Comparison of ENCODE assay signal across 14 mouse cellular contexts in genomic region chr17:8447676-8448192, GRCm38 (mm10). TPM values are rescaled to one million over a fixed set of nuclear protein-coding genes. Genes with fewer than 3 reads are reported as not detected.
A peak's percentile ranks its signal among the peaks of the same experiment; 100 is the strongest.
DNase-seq lines count a peak whose midpoint lies in the region; ATAC-seq lines count a peak whose summit lies in the region.
"Had no signal": no experiment of that assay in that cellular context is flagged by ENCODE, and none has a peak within 500 bp of the region (broad histone marks: within the 10 kb centered on the region; RNA-seq: fewer than 3 reads in every experiment).

No protein-coding gene starts in this region.

- no peak for ATAC-seq in neural tube, embryonic 15.5 days (ENCODE audit: low FRiP score)
- no peak for ATAC-seq in kidney, embryonic 16.5 days (ENCODE audit: low FRiP score, low TSS enrichment)
- ATAC-seq: intestine, embryonic 16.5 days; midbrain, embryonic 15.5 days had no signal

- H3K4me2 ChIP-seq in neural tube, embryonic 15.5 days: no peak overlapping the region
- H3K4me2 ChIP-seq in kidney, embryonic 16.5 days (replicated peaks; ENCODE audit: low read depth, low read length): 0 out of 2 replicates have a peak overlapping the region, but pooled peaks have one; percentile 5
- H3K4me2 ChIP-seq: heart, embryonic 15.5 days; liver, embryonic 11.5 days; lung, embryonic 14.5 days; midbrain, embryonic 15.5 days had no signal

- no peaks in the 10 kb centered on the region for H3K27me3 ChIP-seq in neural tube, embryonic 15.5 days (replicated peaks)
- H3K27me3 ChIP-seq in kidney, embryonic 16.5 days (ENCODE audit: insufficient read depth, low read length): no peaks in the 10 kb centered on the region; the same call in 1 of the 2 replicates
- H3K27me3 ChIP-seq: midbrain, embryonic 15.5 days had no signal

- no peaks in the 10 kb centered on the region for H3K4me1 ChIP-seq in neural tube, embryonic 15.5 days
- H3K4me1 ChIP-seq in kidney, embryonic 16.5 days (ENCODE audit: insufficient read depth, low read length): 0 out of 2 replicates have a peak, but pooled peaks cover 4% of the 10 kb centered on the region
- H3K4me1 ChIP-seq: heart, embryonic 15.5 days; midbrain, embryonic 15.5 days had no signal

- H3K9me3 ChIP-seq in neural tube, embryonic 15.5 days (replicated peaks): no peaks in the 10 kb centered on the region
- no peaks in the 10 kb centered on the region for H3K9me3 ChIP-seq in kidney, embryonic 16.5 days (ENCODE audit: low read length)
- H3K9me3 ChIP-seq: G1E; heart, embryonic 15.5 days; hindbrain, embryonic 10.5 days; midbrain, embryonic 15.5 days had no signal

- H3K36me3 ChIP-seq in neural tube, embryonic 15.5 days: no peaks in the 10 kb centered on the region
- H3K36me3 ChIP-seq in kidney, embryonic 16.5 days (ENCODE audit: insufficient read depth, low read length): no peaks in the 10 kb centered on the region
- H3K36me3 ChIP-seq: G1E; heart, embryonic 15.5 days; hindbrain, embryonic 10.5 days; midbrain, embryonic 15.5 days had no signal

- 21% methylated on average over 9 of the region's 9 CpGs for WGBS in neural tube, embryonic 15.5 days
- 10% methylated on average over 9 of the region's 9 CpGs for WGBS in kidney, embryonic 16.5 days

- peak; percentile 27 to 54 for DNase-seq in cerebellum, postnatal 25 days
- no peak for DNase-seq in cerebellum, adult 8-10 months
- peak; percentile 40 for DNase-seq in neural tube, embryonic 10.5 days (ENCODE audit: extremely low spot score, low spot score)
- no peak for DNase-seq in right cerebral cortex, postnatal 25 days
- DNase-seq in ovary, postnatal 10 days (ENCODE audit: low spot score): no peak
- DNase-seq: lung, embryonic 14.5 days had no signal

- no peak overlapping the region for H3K27ac ChIP-seq in neural tube, embryonic 15.5 days (replicated peaks)
- no peak overlapping the region for H3K27ac ChIP-seq in kidney, embryonic 16.5 days (ENCODE audit: low read length)
- H3K27ac ChIP-seq: heart, embryonic 15.5 days; hindbrain, embryonic 10.5 days; midbrain, embryonic 15.5 days had no signal

- no peak overlapping the region for H3K9ac ChIP-seq in neural tube, embryonic 15.5 days (replicated peaks)
- no peak overlapping the region for H3K9ac ChIP-seq in kidney, embryonic 16.5 days (replicated peaks; ENCODE audit: low read length)
- H3K9ac ChIP-seq: heart, embryonic 15.5 days; lung, embryonic 14.5 days; midbrain, embryonic 15.5 days had no signal

- H3K4me3 ChIP-seq in neural tube, embryonic 15.5 days (replicated peaks): no peak overlapping the region
- no peak overlapping the region for H3K4me3 ChIP-seq in kidney, embryonic 16.5 days (ENCODE audit: low read length)
- H3K4me3 ChIP-seq: heart, embryonic 15.5 days; hindbrain, embryonic 10.5 days; midbrain, embryonic 15.5 days had no signal

RNA-seq across cellular contexts. Expression of gene T, which starts 13.5 kb away (rescaled TPM):
- polyA plus RNA-seq in neural tube, embryonic 15.5 days (2015; fragmentation: Nextera tagmentation; extraction: Ambion mirVana): 0.31 and 0.35 TPM in 2 replicates
- 0.10 and 0.24 TPM in 2 replicates for polyA plus RNA-seq in kidney, embryonic 16.5 days (2015; fragmentation: Nextera tagmentation; extraction: Ambion mirVana)
- polyA plus RNA-seq: G1E; liver, embryonic 11.5 days had no signal

Comparison
In these comparisons a context has a peak if more than half of its experiments do, and no peak if none do; other contexts are left out.
1. DNase-seq: peak in cerebellum, postnatal 25 days (2 of 2) and neural tube, embryonic 10.5 days (single experiment); none in cerebellum, adult 8-10 months (single experiment), right cerebral cortex, postnatal 25 days (single experiment) and ovary, postnatal 10 days (single experiment).